Mouse (Mus musculus): Measurements from ENCODE around the gene Olfr854. TPM values are rescaled to one million over a fixed set of nuclear protein-coding genes. Genes with fewer than 3 reads are reported as not detected.

The Olfr854 gene
- polyA plus RNA-seq (2012; rRNA removed) = not detected in 2 replicates

DNA sequence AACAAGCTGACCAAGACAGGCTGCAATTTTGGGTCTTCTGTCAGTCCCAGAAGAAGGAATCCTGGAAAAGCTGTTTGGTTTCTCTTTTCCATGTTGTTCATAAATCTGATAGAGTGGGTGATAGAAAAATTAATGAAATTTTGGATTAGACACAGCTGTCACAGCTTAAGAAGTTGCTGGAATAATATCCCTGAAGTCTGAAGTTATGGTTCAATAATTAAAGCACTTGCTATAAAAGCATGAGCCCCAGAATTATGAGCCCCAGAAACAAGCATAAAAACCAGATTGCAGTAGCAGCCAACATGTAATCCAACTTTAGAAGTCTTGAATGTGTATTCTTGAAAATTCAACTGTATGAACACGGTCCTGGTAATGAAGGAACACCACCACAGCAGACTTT lies at the start of gene Olfr854:
Olfr854 (minus strand) TSS at position 101 of the 400 bp plus-strand sequence.

DNA sequence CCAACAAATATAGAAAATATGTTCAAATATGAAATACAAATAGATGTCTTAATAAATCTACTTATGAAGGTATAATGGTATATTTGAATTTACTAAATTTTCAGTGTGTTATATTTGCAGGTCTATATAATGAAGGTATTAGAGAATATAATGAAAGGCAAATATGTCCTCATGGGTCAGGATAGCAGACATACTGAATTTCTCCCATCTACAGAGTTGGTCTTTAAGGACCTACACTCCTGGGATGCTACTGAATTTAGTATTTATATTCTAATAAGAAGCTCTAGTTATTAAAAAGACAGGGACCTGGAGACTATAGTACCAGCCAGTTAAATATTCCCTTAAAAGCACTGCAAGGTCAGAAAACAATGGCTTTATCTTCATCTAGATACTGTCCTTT lies 15.1 kb upstream of the Olfr854 start, which contains the start of gene Olfr855:
Olfr855 (plus strand) TSS at position 301 of the 400 bp plus-strand sequence.

DNA sequence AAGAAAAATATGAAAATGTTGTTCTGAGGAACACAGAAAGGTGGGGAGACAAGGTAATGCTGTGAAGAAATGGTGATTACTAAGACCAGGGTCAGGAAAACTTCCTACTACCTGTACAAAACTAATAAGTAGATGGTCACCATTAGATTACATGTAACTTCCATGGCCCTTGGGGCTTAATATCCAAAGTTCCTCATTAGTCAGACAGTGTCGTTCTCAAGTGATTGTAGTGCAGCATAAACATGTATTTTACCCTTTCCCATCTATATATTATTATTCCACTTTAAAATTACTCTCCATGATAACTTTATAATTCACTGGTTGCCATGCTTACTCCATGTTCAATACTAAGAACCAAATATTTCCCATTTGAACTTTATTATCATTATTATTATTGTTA lies 26.2 kb downstream of the Olfr854 start, which contains the start of gene Olfr853:
Olfr853 (minus strand) TSS at position 101 of the 400 bp plus-strand sequence.

Other genes starting within 250 kb of the Olfr854 start
- gene Olfr845, start 230.9 kb downstream of the Olfr854 start, polyA plus RNA-seq (2012; rRNA removed) = not detected in 2 replicates
- not detected in 2 replicates for gene Olfr846, start 203.4 kb downstream of the Olfr854 start, polyA plus RNA-seq (2012; rRNA removed)
- not detected in 2 replicates for gene Olfr847, start 188.7 kb downstream of the Olfr854 start, polyA plus RNA-seq (2012; rRNA removed)
- gene Olfr849, start 127.1 kb downstream of the Olfr854 start, polyA plus RNA-seq (2012; rRNA removed) = not detected in 2 replicates
- gene Olfr850, start 89.1 kb downstream of the Olfr854 start, polyA plus RNA-seq (2012; rRNA removed) = not detected in 2 replicates
- gene Olfr851, start 74.1 kb downstream of the Olfr854 start, polyA plus RNA-seq (2012; rRNA removed) = not detected in 2 replicates
- gene Olfr853, start 26.3 kb downstream of the Olfr854 start, polyA plus RNA-seq (2012; rRNA removed) = not detected in 2 replicates
- not detected in 2 replicates for gene Olfr855, start 15.2 kb upstream of the Olfr854 start, polyA plus RNA-seq (2012; rRNA removed)
- gene Zfp317, start 54.7 kb upstream of the Olfr854 start, polyA plus RNA-seq (2012; rRNA removed) = 0.81 and 1.0 TPM in 2 replicates
- gene Olfr857, start 142.1 kb upstream of the Olfr854 start, polyA plus RNA-seq (2012; rRNA removed) = not detected in 2 replicates
- not detected in 2 replicates for gene Olfr58, start 212.9 kb upstream of the Olfr854 start, polyA plus RNA-seq (2012; rRNA removed)
- gene Olfr859, start 237.5 kb upstream of the Olfr854 start, polyA plus RNA-seq (2012; rRNA removed) = not detected in 2 replicates